Mouse (Mus musculus) heart, adult 2 months (tissue): ENCODE measurements around the gene Pagr1a.

ENCODE experiments used
- CTCF ChIP-seq: fragments of 200-600 bp; IDR thresholded peaks from 2 replicates; pipeline ENCODE4 v1.8.1; 2022; ENCODE audit warnings: antibody characterized with exemption, mild to moderate bottlenecking, moderate library complexity
- EP300 ChIP-seq: fragments of 200-500 bp; IDR thresholded peaks from 2 replicates; pipeline ENCODE4 v1.6.1; 2011; ENCODE audit warnings: low read depth, low read length, control low read depth; ENCODE audit not compliant: insufficient read depth
- POLR2A ChIP-seq: fragments of 200-500 bp; IDR thresholded peaks from 2 replicates; pipeline ENCODE4 v1.6.1; 2011; ENCODE audit warnings: mild to moderate bottlenecking, low read depth, low read length, control low read depth; ENCODE audit not compliant: insufficient read depth

DNA sequence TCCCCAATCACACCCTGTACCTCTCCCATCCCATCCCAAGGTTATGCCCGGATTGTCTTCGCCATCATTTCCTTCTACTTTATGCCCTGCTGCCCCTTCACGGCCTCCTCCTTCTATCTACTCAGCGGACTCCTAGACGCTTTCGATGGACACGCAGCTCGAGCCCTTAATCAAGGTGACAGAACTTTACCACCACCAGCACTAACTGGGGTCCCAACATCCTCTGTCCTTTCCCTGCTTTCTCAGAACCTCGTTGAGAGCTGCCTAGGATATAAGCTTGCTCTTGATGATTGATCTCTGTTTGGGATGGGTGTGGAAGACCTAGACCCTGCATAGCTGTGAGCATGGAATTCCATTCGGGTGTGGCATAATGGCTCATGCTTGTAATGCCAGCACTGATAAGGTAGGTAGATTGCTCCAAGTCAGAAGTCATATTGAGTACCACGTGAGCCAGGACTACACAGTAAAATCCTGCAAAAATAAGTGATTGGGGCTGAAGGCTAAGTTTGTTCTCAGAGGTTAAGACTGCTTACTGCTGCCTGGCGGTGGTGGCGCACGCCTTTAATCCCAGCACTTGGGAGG is 40.2 kb downstream of the Pagr1a start:
- TF ChIP-seq CTCF (no peak), POLR2A (no peak), EP300 (no peak)
